Mouse (Mus musculus): ENCODE results near the gene Med12l. TPM values are rescaled to one million over a fixed set of nuclear protein-coding genes. Genes with fewer than 3 reads are reported as not detected.

Gene Med12l
- polyA plus RNA-seq, 1 experiment = 16.9 TPM

DNA sequence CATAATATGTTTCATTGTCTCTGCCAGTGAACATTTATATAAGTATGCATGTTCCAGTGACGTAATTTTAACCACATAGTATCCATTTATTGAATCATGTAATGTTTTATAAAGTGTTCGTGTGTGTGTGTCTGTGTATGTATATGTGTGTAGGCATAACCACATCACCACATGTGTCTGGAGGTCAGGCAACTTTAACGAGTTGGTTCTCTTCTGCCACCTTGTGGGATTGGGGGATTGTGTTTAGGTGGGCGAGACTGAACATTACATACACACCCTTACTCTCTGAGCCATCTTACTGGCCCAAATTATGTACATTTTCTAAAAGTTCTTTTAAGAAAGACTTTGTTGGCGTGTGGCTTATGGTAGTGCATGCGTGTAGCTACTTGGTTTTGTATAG is 162.9 kb downstream of the Med12l start:
- TF ChIP-seq CTCF (IDR thresholded peaks at IDR 0.05; ENCODE audit: borderline replicate concordance, insufficient read depth, low read depth, low read length) (no peak), POLR2A (IDR thresholded peaks at IDR 0.05; ENCODE audit: borderline replicate concordance, insufficient read depth, low read length) (no peak)
- WGBS = 95% methylated on average over 6 of the region's 6 CpGs
- peaks cover 3% of the 10 kb centered on the region; the same call in 1 of the 2 replicates for H3K4me1 ChIP-seq (ENCODE audit: control insufficient read depth, insufficient read depth, low read length)
- H3K4me3 ChIP-seq (replicated peaks; ENCODE audit: insufficient read depth, low read depth, low read length) = no peak overlapping the region
- DNase-seq = no peak
- no peaks in the 10 kb centered on the region for H3K27me3 ChIP-seq (ENCODE audit: control insufficient read depth, insufficient read depth, low read length)
- no peak overlapping the region for H3K27ac ChIP-seq (ENCODE audit: insufficient read depth, low read length)

DNA sequence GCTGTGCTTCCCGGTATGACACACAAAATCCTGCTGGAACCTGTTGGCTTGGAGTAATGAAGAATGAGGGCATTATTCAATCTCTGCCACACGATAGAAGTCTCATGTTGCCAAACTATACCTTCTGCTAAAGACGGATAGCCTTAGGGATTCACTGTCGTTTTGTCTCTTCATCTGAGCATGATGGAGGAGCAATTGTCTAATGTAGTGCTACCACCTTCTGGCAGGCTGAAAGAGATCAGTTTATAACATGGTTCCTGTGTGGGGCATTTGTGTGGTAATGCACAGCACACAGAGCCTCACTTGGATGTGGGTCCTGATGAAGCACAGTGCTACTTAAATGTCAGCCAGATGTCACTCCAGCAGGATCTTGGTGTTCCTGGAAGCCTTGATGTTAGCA is 163.6 kb downstream of the Med12l start:
- no peak for TF ChIP-seq POLR2A (IDR thresholded peaks at IDR 0.05; ENCODE audit: borderline replicate concordance, insufficient read depth, low read length)
- no peak for TF ChIP-seq CTCF (IDR thresholded peaks at IDR 0.05; ENCODE audit: borderline replicate concordance, insufficient read depth, low read depth, low read length)
- H3K27ac ChIP-seq (ENCODE audit: insufficient read depth, low read length) = no peak overlapping the region
- no peaks in the 10 kb centered on the region for H3K27me3 ChIP-seq (ENCODE audit: control insufficient read depth, insufficient read depth, low read length)
- DNase-seq = no peak
- WGBS = 17% methylated on average over 4 of the region's 4 CpGs
- H3K4me3 ChIP-seq (replicated peaks; ENCODE audit: insufficient read depth, low read depth, low read length) = no peak overlapping the region
- H3K4me1 ChIP-seq (ENCODE audit: control insufficient read depth, insufficient read depth, low read length) = peaks cover 3% of the 10 kb centered on the region; the same call in 1 of the 2 replicates

DNA sequence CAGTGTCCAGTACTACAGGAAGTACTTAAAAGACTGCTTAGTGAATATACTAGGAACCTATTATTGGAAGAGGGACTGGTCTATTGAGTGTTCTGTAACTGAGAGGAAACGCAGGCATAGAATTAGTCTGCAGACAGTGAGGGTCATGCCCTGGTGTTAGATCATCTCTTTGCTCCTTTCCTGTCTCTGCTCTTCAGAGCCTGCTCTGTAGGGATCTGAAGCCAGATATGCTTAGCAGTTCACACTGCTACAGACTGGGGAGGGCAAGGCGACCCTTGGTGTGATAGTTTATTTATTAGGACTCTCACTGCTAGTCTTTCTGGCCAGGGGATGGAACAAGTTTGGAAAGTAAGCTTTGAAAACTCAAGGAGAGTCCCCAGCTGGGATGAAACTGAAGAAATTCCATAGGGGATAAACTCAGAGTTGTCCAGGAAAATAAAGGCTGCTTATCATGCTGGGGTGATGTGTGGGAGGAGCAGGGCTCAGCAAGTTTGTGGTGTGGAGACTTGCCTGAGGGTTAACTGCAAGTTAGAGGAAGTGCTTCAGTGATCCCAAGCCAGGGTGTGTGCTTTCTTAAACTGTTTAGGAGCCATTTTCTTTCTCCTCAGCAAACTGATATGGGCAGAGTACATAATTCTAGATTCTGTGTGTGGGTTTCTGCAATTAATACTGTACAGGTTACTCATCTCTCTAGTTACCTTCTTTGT is 164.4 kb downstream of the Med12l start:
- no peaks in the 10 kb centered on the region for H3K27me3 ChIP-seq (ENCODE audit: control insufficient read depth, insufficient read depth, low read length)
- no peak for TF ChIP-seq CTCF (IDR thresholded peaks at IDR 0.05; ENCODE audit: borderline replicate concordance, insufficient read depth, low read depth, low read length)
- no peak for TF ChIP-seq POLR2A (IDR thresholded peaks at IDR 0.05; ENCODE audit: borderline replicate concordance, insufficient read depth, low read length)
- peaks cover 3% of the 10 kb centered on the region; the same call in 1 of the 2 replicates for H3K4me1 ChIP-seq (ENCODE audit: control insufficient read depth, insufficient read depth, low read length)
- no peak overlapping the region for H3K27ac ChIP-seq (ENCODE audit: insufficient read depth, low read length)
- no peak for DNase-seq
- WGBS = 85% methylated on average over 2 of the region's 2 CpGs
- no peak overlapping the region for H3K4me3 ChIP-seq (replicated peaks; ENCODE audit: insufficient read depth, low read depth, low read length)

GRCm38 (mm10) chr3:59174426-59175154 is 169.0 kb downstream of the Med12l start:
- no peak for TF ChIP-seq POLR2A (IDR thresholded peaks at IDR 0.05; ENCODE audit: borderline replicate concordance, insufficient read depth, low read length)
- TF ChIP-seq CTCF (IDR thresholded peaks at IDR 0.05; ENCODE audit: borderline replicate concordance, insufficient read depth, low read depth, low read length) = no peak
- Histone ChIP-seq H3K27me3 (ENCODE audit: control insufficient read depth, insufficient read depth, low read length) (no peaks in the 10 kb centered on the region), H3K4me3 (replicated peaks; ENCODE audit: insufficient read depth, low read depth, low read length) (no peak overlapping the region), H3K4me1 (ENCODE audit: control insufficient read depth, insufficient read depth, low read length) (peaks cover 15% of the 10 kb centered on the region), H3K27ac (ENCODE audit: insufficient read depth, low read length) (no peak overlapping the region)
- DNase-seq = no peak
- WGBS = 85% methylated on average over 6 of the region's 6 CpGs

GRCm38 (mm10) chr3:59175234-59175633 is 169.6 kb downstream of the Med12l start:
- DNase-seq = peak; percentile 74 to 82
- Histone ChIP-seq H3K27me3 (ENCODE audit: control insufficient read depth, insufficient read depth, low read length) (no peaks in the 10 kb centered on the region), H3K27ac (ENCODE audit: insufficient read depth, low read length) (no peak overlapping the region), H3K4me1 (ENCODE audit: control insufficient read depth, insufficient read depth, low read length) (peaks cover 15% of the 10 kb centered on the region), H3K4me3 (replicated peaks; ENCODE audit: insufficient read depth, low read depth, low read length) (no peak overlapping the region)
- 20% methylated on average over 5 of the region's 5 CpGs for WGBS
- TF ChIP-seq CTCF (IDR thresholded peaks at IDR 0.05; ENCODE audit: borderline replicate concordance, insufficient read depth, low read depth, low read length) (peak; percentile 94), POLR2A (IDR thresholded peaks at IDR 0.05; ENCODE audit: borderline replicate concordance, insufficient read depth, low read length) (no peak)

- peak; percentile 80 to 89 for DNase-seq
- peak; percentile 34; the same call in 1 of the 2 replicates for TF ChIP-seq POLR2A (IDR thresholded peaks at IDR 0.05; ENCODE audit: borderline replicate concordance, insufficient read depth, low read length)
- TF ChIP-seq CTCF (IDR thresholded peaks at IDR 0.05; ENCODE audit: borderline replicate concordance, insufficient read depth, low read depth, low read length) = no peak
- H3K27me3 ChIP-seq (ENCODE audit: control insufficient read depth, insufficient read depth, low read length) = no peaks in the 10 kb centered on the region
- H3K4me1 ChIP-seq (ENCODE audit: control insufficient read depth, insufficient read depth, low read length) = peaks cover 20% of the 10 kb centered on the region
- H3K4me3 ChIP-seq (replicated peaks; ENCODE audit: insufficient read depth, low read depth, low read length) = no peak overlapping the region
- peak overlapping the region; percentile 94 for H3K27ac ChIP-seq (ENCODE audit: insufficient read depth, low read length)
- 14% methylated on average over 5 of the region's 5 CpGs for WGBS
Observed at GRCm38 (mm10) chr3:59176871-59177270, 171.2 kb downstream of the Med12l start.

DNA sequence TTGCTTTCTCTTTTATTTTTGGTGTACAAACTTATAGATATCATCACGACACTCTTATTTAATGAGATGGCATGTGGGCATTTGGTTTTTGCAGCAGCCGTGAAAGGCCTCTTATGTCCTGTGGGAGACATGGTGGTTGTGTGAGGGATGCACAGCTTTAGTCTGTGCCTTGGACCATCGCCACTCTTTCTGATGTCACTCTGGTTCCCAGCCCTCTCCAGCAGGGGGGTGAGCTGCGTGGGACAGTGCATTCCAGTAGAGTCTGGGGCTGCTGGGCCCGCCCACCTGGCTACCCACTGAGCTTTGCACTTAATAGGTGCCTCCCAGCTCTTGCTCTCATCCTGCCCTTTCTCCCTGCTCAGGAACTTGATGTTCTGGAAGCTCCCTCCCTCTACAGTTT is 175.5 kb downstream of the Med12l start:
- no peak overlapping the region for H3K4me3 ChIP-seq (replicated peaks; ENCODE audit: insufficient read depth, low read depth, low read length)
- peak in 1 of 2 experiments; percentile 57 for DNase-seq
- TF ChIP-seq CTCF (IDR thresholded peaks at IDR 0.05; ENCODE audit: borderline replicate concordance, insufficient read depth, low read depth, low read length) (no peak), POLR2A (IDR thresholded peaks at IDR 0.05; ENCODE audit: borderline replicate concordance, insufficient read depth, low read length) (no peak)
- no peaks in the 10 kb centered on the region for H3K27me3 ChIP-seq (ENCODE audit: control insufficient read depth, insufficient read depth, low read length)
- peaks cover 17% of the 10 kb centered on the region for H3K4me1 ChIP-seq (ENCODE audit: control insufficient read depth, insufficient read depth, low read length)
- no peak overlapping the region for H3K27ac ChIP-seq (ENCODE audit: insufficient read depth, low read length)
- 52% methylated on average over 5 of the region's 5 CpGs for WGBS

GRCm38 (mm10) chr3:59182129-59182528 is 176.5 kb downstream of the Med12l start:
- TF ChIP-seq CTCF (IDR thresholded peaks at IDR 0.05; ENCODE audit: borderline replicate concordance, insufficient read depth, low read depth, low read length) (no peak), POLR2A (IDR thresholded peaks at IDR 0.05; ENCODE audit: borderline replicate concordance, insufficient read depth, low read length) (no peak)
- no peak for DNase-seq
- Histone ChIP-seq H3K27me3 (ENCODE audit: control insufficient read depth, insufficient read depth, low read length) (no peaks in the 10 kb centered on the region), H3K27ac (ENCODE audit: insufficient read depth, low read length) (no peak overlapping the region), H3K4me3 (replicated peaks; ENCODE audit: insufficient read depth, low read depth, low read length) (no peak overlapping the region), H3K4me1 (ENCODE audit: control insufficient read depth, insufficient read depth, low read length) (peaks cover 13% of the 10 kb centered on the region)

Data from cerebellum, adult 2 months (tissue).